Mouse (Mus musculus) testis, adult 2 months (tissue): ENCODE results near the gene Supt3.

ENCODE experiments used
- CTCF ChIP-seq: fragments of 200-500 bp; IDR thresholded peaks from 2 replicates; pipeline ENCODE4 v1.5.1; 2012; ENCODE audit warnings: low read depth, mild to moderate bottlenecking, inconsistent platforms, low read length, moderate library complexity; ENCODE audit not compliant: control insufficient read depth, insufficient read depth, insufficient replicate concordance
- POLR2A ChIP-seq: fragments of 200-500 bp; IDR thresholded peaks from 2 replicates; pipeline ENCODE4 v1.6.1; 2012; ENCODE audit warnings: low read depth, mild to moderate bottlenecking, inconsistent platforms, low read length, moderate library complexity; ENCODE audit not compliant: control insufficient read depth

DNA sequence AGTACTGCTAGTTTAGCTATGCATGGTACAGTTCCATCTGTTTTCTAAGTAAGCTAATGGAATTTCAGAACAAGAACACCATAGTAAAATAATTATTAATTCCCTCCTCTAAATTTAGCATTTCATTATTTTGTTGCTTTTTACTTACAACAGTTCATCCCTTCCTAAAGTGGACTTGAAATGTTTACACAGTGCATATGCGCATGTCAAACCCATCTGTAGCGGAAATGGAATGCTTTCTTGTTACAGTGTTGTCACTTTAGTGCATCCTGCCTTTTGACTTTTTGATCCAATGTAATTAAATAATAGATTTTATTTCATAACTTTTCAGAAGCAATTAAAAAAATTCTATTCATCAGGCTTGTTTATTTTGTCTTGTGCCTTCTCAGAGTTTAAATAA lies 200.7 kb downstream of the Supt3 start:
- TF ChIP-seq CTCF (no peak), POLR2A (no peak)
